ENCODE assay signal across 22 mouse cellular contexts in the genomic region with DNA sequence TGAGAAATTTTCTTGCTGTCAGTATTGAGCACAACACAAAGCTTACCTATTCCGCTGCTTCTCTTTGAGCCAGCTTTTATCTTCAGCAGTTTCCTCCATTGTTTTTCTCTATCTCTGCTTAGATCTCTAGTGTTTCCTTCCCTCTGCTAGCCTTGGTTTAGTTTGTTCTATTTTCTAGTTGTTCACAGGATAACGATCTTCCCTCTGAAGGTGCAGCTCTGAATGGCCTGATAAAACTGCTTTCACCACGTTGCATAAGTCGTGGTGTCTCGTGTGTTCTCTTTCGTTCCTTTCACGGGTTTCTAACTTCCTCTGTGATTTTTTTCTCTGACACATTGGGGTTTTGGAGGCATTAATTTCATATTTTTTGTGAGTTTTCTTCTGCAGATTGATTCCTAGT. TPM values are rescaled to one million over a fixed set of nuclear protein-coding genes. Genes with fewer than 3 reads are reported as not detected.
DNase-seq lines count a peak whose midpoint lies in the region; ATAC-seq lines count a peak whose summit lies in the region.
"Had no signal": no experiment of that assay in that cellular context is flagged by ENCODE, and none has a peak within 500 bp of the region (broad histone marks: within the 10 kb centered on the region; RNA-seq: fewer than 3 reads in every experiment).

No protein-coding gene starts in this region.

- no peaks in the 10 kb centered on the region for H3K27me3 ChIP-seq in heart, embryonic 10.5 days (ENCODE audit: insufficient read depth, poor library complexity, severe bottlenecking)
- H3K27me3 ChIP-seq in forebrain, embryonic 16.5 days (replicated peaks; ENCODE audit: control insufficient read depth, insufficient read depth, low read length), result no peaks in the 10 kb centered on the region
- H3K27me3 ChIP-seq: embryonic facial prominence, embryonic 12.5 days; forebrain, embryonic 13.5 days; hindbrain, embryonic 12.5 days; intestine, embryonic 15.5 days; limb, embryonic 13.5 days had no signal

- peak; percentile 77 for DNase-seq in thymus, postnatal 0 days (ENCODE audit: low spot score)
- DNase-seq in thymus, adult 18-20 months, result no peak
- DNase-seq in T-cell, adult 2 months (ENCODE audit: low spot score), result peak; percentile 20
- no peak for DNase-seq in left cerebral cortex, postnatal 10 days (ENCODE audit: extremely low spot score in 1 of 2, low spot score in 2 of 2)
- DNase-seq in heart, embryonic 10.5 days (ENCODE audit: low spot score), result no peak
- DNase-seq: B cell, adult 2 months; cerebellum, adult 8-10 months; gastrocnemius, postnatal 10 days; lung, postnatal 10 days; retina, postnatal 1 day; right cerebral cortex, postnatal 4 days; thymus, postnatal 36 days had no signal

- H3K4me2 ChIP-seq in forebrain, embryonic 16.5 days (ENCODE audit: low read length), result no peak overlapping the region
- H3K4me2 ChIP-seq: embryonic facial prominence, embryonic 12.5 days; forebrain, embryonic 13.5 days; hindbrain, embryonic 12.5 days; intestine, embryonic 15.5 days; limb, embryonic 13.5 days had no signal

- H3K9me3 ChIP-seq in heart, embryonic 10.5 days, result no peaks in the 10 kb centered on the region
- no peaks in the 10 kb centered on the region for H3K9me3 ChIP-seq in forebrain, embryonic 16.5 days (ENCODE audit: control insufficient read depth, low read length)
- H3K9me3 ChIP-seq: embryonic facial prominence, embryonic 12.5 days; forebrain, embryonic 13.5 days; hindbrain, embryonic 12.5 days; intestine, embryonic 15.5 days; limb, embryonic 13.5 days; midbrain, embryonic 10.5 days had no signal

- no peaks in the 10 kb centered on the region for H3K36me3 ChIP-seq in heart, embryonic 10.5 days
- no peaks in the 10 kb centered on the region for H3K36me3 ChIP-seq in forebrain, embryonic 16.5 days (ENCODE audit: control insufficient read depth, insufficient read depth)
- H3K36me3 ChIP-seq: embryonic facial prominence, embryonic 12.5 days; hindbrain, embryonic 12.5 days; intestine, embryonic 15.5 days; limb, embryonic 13.5 days; midbrain, embryonic 10.5 days had no signal

- ATAC-seq in inflammation-experienced regulatory T-cells, adult 6 months, result peak; percentile 64
- no peak for ATAC-seq in forebrain, embryonic 16.5 days
- ATAC-seq: forebrain, embryonic 13.5 days; intestine, embryonic 15.5 days had no signal

- no peaks in the 10 kb centered on the region for H3K4me1 ChIP-seq in heart, embryonic 10.5 days
- no peaks in the 10 kb centered on the region for H3K4me1 ChIP-seq in forebrain, embryonic 16.5 days (replicated peaks; ENCODE audit: control insufficient read depth, insufficient read depth, low read length)
- H3K4me1 ChIP-seq: embryonic facial prominence, embryonic 12.5 days; forebrain, embryonic 13.5 days; hindbrain, embryonic 12.5 days; limb, embryonic 13.5 days had no signal

- intact Hi-C loops in left cerebral cortex, postnatal 10 days (cut with DNase I), result no loop called here

- no peak overlapping the region for H3K27ac ChIP-seq in heart, embryonic 10.5 days
- no peak overlapping the region for H3K27ac ChIP-seq in forebrain, embryonic 16.5 days (ENCODE audit: low read length)
- H3K27ac ChIP-seq: embryonic facial prominence, embryonic 12.5 days; forebrain, embryonic 13.5 days; hindbrain, embryonic 12.5 days; intestine, embryonic 15.5 days; limb, embryonic 13.5 days; midbrain, embryonic 10.5 days had no signal

- 53% methylated on average over 7 of the region's 7 CpGs for WGBS in heart, embryonic 10.5 days
- WGBS in forebrain, embryonic 16.5 days, result 45% methylated on average over 7 of the region's 7 CpGs

- H3K9ac ChIP-seq in forebrain, embryonic 16.5 days (replicated peaks; ENCODE audit: low read depth, low read length), result no peak overlapping the region
- H3K9ac ChIP-seq: embryonic facial prominence, embryonic 12.5 days; forebrain, embryonic 13.5 days; hindbrain, embryonic 12.5 days; intestine, embryonic 15.5 days; limb, embryonic 13.5 days had no signal

- no peak overlapping the region for H3K4me3 ChIP-seq in heart, embryonic 10.5 days
- no peak overlapping the region for H3K4me3 ChIP-seq in forebrain, embryonic 16.5 days (replicated peaks; ENCODE audit: low read length)
- H3K4me3 ChIP-seq: embryonic facial prominence, embryonic 12.5 days; erythroblast, embryonic 14.5 days; forebrain, embryonic 13.5 days; hindbrain, embryonic 12.5 days; intestine, embryonic 15.5 days; limb, embryonic 13.5 days; midbrain, embryonic 10.5 days had no signal

RNA-seq across cellular contexts. Expression of gene Chdh, which starts 15.6 kb away (rescaled TPM):
- polyA plus RNA-seq in thymus, postnatal 0 days (2015; fragmentation: Nextera tagmentation; extraction: Ambion mirVana), result 8.2 and 10.1 TPM in 2 replicates
- polyA plus RNA-seq in inflammation-experienced regulatory T-cells, adult 6 months (2017; shearing (Covaris generic)), result under 1 TPM; 0.23 to 0.63 (median 0.57) TPM
- under 1 TPM; 0.28 to 0.39 TPM for total RNA-seq in left cerebral cortex, postnatal 10 days (2021)
- 0.30 and 0.34 TPM in 2 replicates for polyA plus RNA-seq in heart, embryonic 10.5 days (2016; fragmentation: Nextera tagmentation; extraction: Ambion mirVana)
- 0.12 and 0.66 TPM in 2 replicates for polyA plus RNA-seq in forebrain, embryonic 16.5 days (2015; fragmentation: Nextera tagmentation; extraction: Ambion mirVana)
- polyA plus RNA-seq: erythroblast, embryonic 14.5 days; midbrain, embryonic 10.5 days; neural tube, embryonic 11.5 days had no signal

RNA-seq across cellular contexts. Expression of gene Il17rb, which starts 15.7 kb away (rescaled TPM):
- 22.9 and 27.9 TPM in 2 replicates for polyA plus RNA-seq in thymus, postnatal 0 days (2015; fragmentation: Nextera tagmentation; extraction: Ambion mirVana)
- polyA plus RNA-seq in inflammation-experienced regulatory T-cells, adult 6 months (2017; shearing (Covaris generic)), result 1 to 10 TPM; 1.1 to 3.8 (median 2.8) TPM
- total RNA-seq in left cerebral cortex, postnatal 10 days (2021), result under 1 TPM; 0.41 to 0.73 TPM
- polyA plus RNA-seq in heart, embryonic 10.5 days (2016; fragmentation: Nextera tagmentation; extraction: Ambion mirVana), result 0.32 and 0.69 TPM in 2 replicates
- 1.3 and 2.2 TPM in 2 replicates for polyA plus RNA-seq in forebrain, embryonic 16.5 days (2015; fragmentation: Nextera tagmentation; extraction: Ambion mirVana)
- polyA plus RNA-seq: erythroblast, embryonic 14.5 days had no signal

RNA-seq across cellular contexts. Expression of gene Actr8, which starts 46.2 kb away (rescaled TPM):
- polyA plus RNA-seq in thymus, postnatal 0 days (2015; fragmentation: Nextera tagmentation; extraction: Ambion mirVana), result 53.9 and 58.7 TPM in 2 replicates
- 10 to 100 TPM; 34.1 to 48.0 (median 42.6) TPM for polyA plus RNA-seq in inflammation-experienced regulatory T-cells, adult 6 months (2017; shearing (Covaris generic))
- 10 to 100 TPM; 65.5 to 68.1 TPM for total RNA-seq in left cerebral cortex, postnatal 10 days (2021)
- polyA plus RNA-seq in heart, embryonic 10.5 days (2016; fragmentation: Nextera tagmentation; extraction: Ambion mirVana), result 62.4 and 65.1 TPM in 2 replicates
- polyA plus RNA-seq in forebrain, embryonic 16.5 days (2015; fragmentation: Nextera tagmentation; extraction: Ambion mirVana), result 92.0 and 92.8 TPM in 2 replicates

RNA-seq across cellular contexts. Expression of gene Selenok, which starts 56.3 kb away (rescaled TPM):
- 345 and 371 TPM in 2 replicates for polyA plus RNA-seq in thymus, postnatal 0 days (2015; fragmentation: Nextera tagmentation; extraction: Ambion mirVana)
- 100 to 1,000 TPM; 338 to 426 (median 384) TPM for polyA plus RNA-seq in inflammation-experienced regulatory T-cells, adult 6 months (2017; shearing (Covaris generic))
- total RNA-seq in left cerebral cortex, postnatal 10 days (2021), result 100 to 1,000 TPM; 136 TPM
- polyA plus RNA-seq in heart, embryonic 10.5 days (2016; fragmentation: Nextera tagmentation; extraction: Ambion mirVana), result 201 and 231 TPM in 2 replicates
- 413 and 432 TPM in 2 replicates for polyA plus RNA-seq in forebrain, embryonic 16.5 days (2015; fragmentation: Nextera tagmentation; extraction: Ambion mirVana)

Comparison
In these comparisons a context has a peak if more than half of its experiments do, and no peak if none do; other contexts are left out.
1. DNase-seq: peak in thymus, postnatal 0 days (single experiment) and T-cell, adult 2 months (single experiment); none in thymus, adult 18-20 months (0 of 2), left cerebral cortex, postnatal 10 days (0 of 2) and heart, embryonic 10.5 days (single experiment).